Comparison of ENCODE assay signal across 34 mouse cellular contexts in the genomic region with DNA sequence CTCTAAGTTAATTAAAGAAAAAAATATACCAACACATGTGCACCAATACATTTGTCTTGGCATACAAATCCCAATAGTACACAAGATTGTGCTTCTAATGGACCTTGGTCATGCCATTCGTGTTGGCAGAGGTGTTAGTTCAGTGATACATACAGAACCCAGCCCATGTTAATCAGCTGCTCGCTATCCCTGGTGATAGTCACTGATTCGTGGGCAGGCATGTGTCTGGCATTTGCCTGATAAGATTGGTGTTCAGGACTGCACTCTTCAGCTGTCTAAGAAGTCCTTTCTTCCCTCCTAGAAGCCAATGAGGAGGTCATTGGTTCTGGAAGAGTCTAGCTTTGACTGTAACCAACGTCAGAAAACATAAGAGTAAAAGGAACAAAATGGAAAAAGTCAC.
"Had no signal": no experiment of that assay in that cellular context is flagged by ENCODE, and none has a peak within 500 bp of the region (broad histone marks: within the 10 kb centered on the region; RNA-seq: fewer than 3 reads in every experiment).

No protein-coding gene starts in this region.

- H3K4me1 ChIP-seq: hindbrain, embryonic 10.5 days; hindbrain, embryonic 12.5 days; hindbrain, embryonic 13.5 days; hindbrain, embryonic 15.5 days; intestine, embryonic 15.5 days; kidney, embryonic 15.5 days had no signal

- H3K36me3 ChIP-seq: heart, embryonic 10.5 days; heart, embryonic 12.5 days; heart, embryonic 13.5 days; heart, embryonic 15.5 days; hindbrain, embryonic 10.5 days; hindbrain, embryonic 12.5 days; hindbrain, embryonic 13.5 days; hindbrain, embryonic 15.5 days; intestine, embryonic 15.5 days; kidney, embryonic 15.5 days had no signal

- H3K4me3 ChIP-seq: heart, embryonic 10.5 days; heart, embryonic 12.5 days; heart, embryonic 13.5 days; heart, embryonic 15.5 days; hindbrain, embryonic 10.5 days; hindbrain, embryonic 12.5 days; hindbrain, embryonic 13.5 days; hindbrain, embryonic 15.5 days; intestine, embryonic 15.5 days; kidney, embryonic 15.5 days; layer of hippocampus, adult 2 months had no signal

- ATAC-seq: hindbrain, embryonic 16.5 days; hindbrain, postnatal 0 days; inflammation-experienced regulatory T-cells, adult 6 months; intestine, embryonic 15.5 days; intestine, embryonic 16.5 days; intestine, postnatal 0 days had no signal

- H3K27ac ChIP-seq: heart, embryonic 10.5 days; heart, embryonic 13.5 days; heart, embryonic 15.5 days; hindbrain, embryonic 10.5 days; hindbrain, embryonic 12.5 days; hindbrain, embryonic 13.5 days; hindbrain, embryonic 14.5 days; hindbrain, embryonic 15.5 days; hindbrain, postnatal 0 days; intestine, embryonic 15.5 days; kidney, embryonic 15.5 days; kidney, postnatal 0 days; layer of hippocampus, adult 2 months had no signal

- H3K4me2 ChIP-seq: heart, embryonic 11.5 days; heart, embryonic 12.5 days; heart, embryonic 13.5 days; heart, embryonic 15.5 days; hindbrain, embryonic 12.5 days; hindbrain, embryonic 13.5 days; hindbrain, embryonic 14.5 days; hindbrain, embryonic 15.5 days; intestine, embryonic 15.5 days; kidney, embryonic 15.5 days had no signal

- H3K9ac ChIP-seq: heart, embryonic 12.5 days; heart, embryonic 13.5 days; heart, embryonic 15.5 days; hindbrain, embryonic 12.5 days; hindbrain, embryonic 13.5 days; hindbrain, embryonic 14.5 days; hindbrain, embryonic 15.5 days; intestine, embryonic 15.5 days; kidney, embryonic 15.5 days had no signal

- H3K27me3 ChIP-seq: heart, embryonic 12.5 days; heart, embryonic 13.5 days; heart, embryonic 15.5 days; hindbrain, embryonic 12.5 days; hindbrain, embryonic 13.5 days; hindbrain, embryonic 15.5 days; intestine, embryonic 15.5 days; kidney, embryonic 15.5 days had no signal

- DNase-seq: heart, postnatal 10 days; heart, postnatal 14 days; heart, postnatal 36 days; heart, postnatal 4 days; kidney, adult 11 months; kidney, adult 18-20 months; kidney, adult 8-10 months; kidney, adult 9 months; kidney, postnatal 10 days; kidney, postnatal 14 days; kidney, postnatal 25 days; kidney, postnatal 36 days; kidney, postnatal 4 days; layer of hippocampus, adult 9-11 months; layer of hippocampus, postnatal 36 days had no signal

- H3K9me3 ChIP-seq: heart, embryonic 10.5 days; heart, embryonic 12.5 days; heart, embryonic 13.5 days; heart, embryonic 15.5 days; hindbrain, embryonic 10.5 days; hindbrain, embryonic 12.5 days; hindbrain, embryonic 13.5 days; hindbrain, embryonic 15.5 days; intestine, embryonic 15.5 days; kidney, embryonic 15.5 days had no signal
